Mouse (Mus musculus) megakaryocyte-erythroid progenitor cell, adult 5-6 weeks (primary cell): ENCODE data around the gene Tprkb. TPM values are rescaled to one million over a fixed set of nuclear protein-coding genes. Genes with fewer than 3 reads are reported as not detected.
A peak's percentile ranks its signal among the peaks of the same experiment; 100 is the strongest.
"Not testable (repeated sequence)": the region's sequence is repeated elsewhere in the genome, so short reads cannot be mapped to it uniquely, and the experiment has no call there.

ENCODE experiments used
- ATAC-seq: replicated peaks from 2 replicates; pipeline ENCODE4 v1.8.0; 2016; ENCODE audit warnings: mild to moderate bottlenecking, inconsistent platforms; ENCODE audit not compliant: severe bottlenecking, poor library complexity, low FRiP score, low TSS enrichment
- total RNA-seq, 2 experiments: library from RNA; stranded (forward) in 1 of 2; stranded (reverse) in 1 of 2; fragments of 200-1000, 215-1000 nt in 1 of 2; fragments of >200 nt in 1 of 2; fragmentation: Nextera tagmentation in 1 of 2; gene quantifications; 2 replicates each; pipeline ENCODE4 v1.2.3; 2014 to 2017

Gene Tprkb
- total RNA-seq, 2 experiments from 2014 or later: 38.1 to 54.2 TPM

DNA sequence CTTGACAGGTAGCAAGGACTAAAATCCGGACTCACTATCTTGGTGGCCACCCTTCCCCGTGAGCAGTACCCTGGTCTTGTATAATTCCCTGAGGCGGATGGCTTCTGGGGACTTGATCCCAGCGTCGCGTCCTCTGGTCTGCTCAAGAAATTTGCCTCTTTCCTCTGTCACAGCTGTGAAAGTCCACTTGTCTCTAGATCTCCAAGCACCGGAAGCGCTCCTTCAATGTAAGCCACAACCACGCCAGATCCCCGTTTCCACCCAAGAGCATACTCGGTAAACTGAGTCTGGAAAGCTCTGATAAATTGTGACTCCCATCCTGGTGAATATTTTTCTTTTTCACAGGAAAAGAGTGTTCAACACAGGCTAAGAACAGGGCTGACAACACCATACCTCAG is 3.5 kb downstream of the Tprkb start:
- ATAC-seq: peak; percentile 34; the same call in 1 of the 2 replicates

DNA sequence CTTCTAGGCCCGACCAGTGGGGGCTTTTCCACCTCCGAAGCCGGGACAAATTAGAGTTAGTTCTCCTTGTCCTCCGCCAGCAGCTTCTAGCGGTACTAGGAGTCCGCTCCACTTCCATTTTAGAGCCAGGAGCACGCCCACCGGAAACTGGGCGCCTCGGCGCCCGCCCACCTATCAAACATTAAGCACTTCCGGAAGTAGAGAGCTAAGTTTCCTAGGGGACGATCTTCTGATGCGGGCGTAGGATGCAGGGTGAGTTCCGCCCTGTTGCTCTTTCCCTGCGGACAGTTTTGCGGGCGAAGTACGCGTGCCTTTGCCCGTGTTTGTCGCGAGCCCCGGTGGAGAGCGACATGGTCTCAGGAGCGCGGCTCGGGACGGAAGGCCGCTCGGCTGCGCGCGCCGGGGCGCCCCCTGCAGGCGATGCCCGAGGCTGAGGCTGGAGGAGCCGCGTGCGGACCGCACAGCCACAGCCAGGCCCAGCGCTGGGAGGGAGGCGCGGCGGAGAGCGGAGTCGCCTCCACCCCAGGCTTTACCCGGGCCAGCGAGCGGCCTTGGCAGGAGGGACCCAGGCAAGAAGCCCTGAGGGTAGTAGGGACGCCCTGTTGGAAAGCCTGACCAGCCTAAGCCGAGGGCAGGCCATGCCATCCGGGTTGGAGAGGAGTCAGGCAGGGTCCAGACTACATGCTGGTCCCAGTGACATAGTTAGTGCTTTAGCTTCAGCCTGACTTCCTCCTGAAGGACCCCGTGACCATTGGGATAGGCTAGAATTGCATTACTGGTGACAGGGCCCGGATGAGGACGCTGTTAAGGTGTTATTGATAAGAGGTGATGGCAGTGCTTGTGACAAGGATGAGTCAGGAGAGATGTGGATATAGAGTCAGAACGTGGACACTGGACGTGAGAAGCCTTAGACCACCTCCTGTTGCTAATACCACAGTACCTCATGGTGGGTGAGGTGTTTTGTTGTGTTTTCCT is 4.2 kb downstream of the Tprkb start, which contains the start of gene Nat8f1:
Gene Nat8f1 (minus strand): TSS at position 149 of the 975 bp plus-strand sequence.
- ATAC-seq: peak; percentile 92

DNA sequence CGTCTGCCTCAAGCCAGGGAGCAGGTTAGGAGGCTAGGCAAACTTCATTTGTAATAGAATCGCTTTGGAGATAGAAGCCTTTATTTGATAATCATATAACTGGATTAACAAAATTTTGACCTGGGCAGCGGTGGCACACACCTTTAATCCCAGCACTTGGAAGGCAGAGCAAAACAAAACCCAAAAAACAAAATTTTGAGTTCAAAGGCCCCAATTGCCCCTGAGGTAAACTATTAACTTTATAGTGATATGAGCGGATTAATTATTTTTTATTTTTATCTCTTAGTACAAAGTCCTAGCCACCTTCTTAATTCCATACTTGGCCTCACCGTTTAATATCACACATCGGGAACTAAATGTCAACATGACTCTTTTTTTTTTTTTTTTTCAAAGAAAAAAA is 4.9 kb downstream of the Tprkb start:
- no peak for ATAC-seq

DNA sequence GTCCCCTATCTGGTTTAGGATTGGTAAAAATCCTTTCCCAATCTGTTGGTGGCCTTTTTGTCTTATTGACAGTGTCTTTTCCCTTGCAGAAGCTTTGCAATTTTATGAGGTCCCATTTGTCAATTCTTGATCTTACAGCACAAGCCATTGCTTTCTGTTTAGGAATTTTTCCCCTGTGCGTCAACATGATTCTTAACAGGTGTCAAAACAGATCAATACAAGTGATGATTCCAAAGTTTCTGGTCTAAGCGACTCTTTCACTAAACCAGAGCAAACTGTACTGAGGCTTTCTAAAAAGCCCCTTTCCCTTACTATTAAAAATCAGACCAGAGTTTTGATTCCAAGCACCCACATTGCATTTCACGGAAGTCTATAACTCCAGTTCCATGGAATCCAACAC is 6.7 kb downstream of the Tprkb start:
- not testable (repeated sequence) for ATAC-seq

DNA sequence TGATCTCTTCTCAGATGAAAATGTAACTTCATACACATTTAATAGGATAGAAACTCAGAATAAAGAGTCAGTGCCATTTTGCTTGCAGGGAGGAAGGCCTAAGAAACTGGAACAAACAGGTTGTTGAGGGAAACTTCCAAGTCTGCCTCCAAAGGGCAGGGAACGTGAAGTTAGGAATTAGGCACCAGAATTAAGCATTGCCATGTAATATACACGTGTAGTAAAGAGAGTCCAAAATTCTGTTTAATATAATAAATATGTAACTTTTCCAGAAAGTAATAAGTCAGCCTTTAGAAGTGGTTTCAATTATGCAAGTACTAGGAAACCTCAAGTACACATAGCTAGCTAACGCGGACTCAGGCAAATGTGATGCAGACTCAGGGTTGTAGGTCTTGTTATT is 7.7 kb downstream of the Tprkb start:
- no peak for ATAC-seq

DNA sequence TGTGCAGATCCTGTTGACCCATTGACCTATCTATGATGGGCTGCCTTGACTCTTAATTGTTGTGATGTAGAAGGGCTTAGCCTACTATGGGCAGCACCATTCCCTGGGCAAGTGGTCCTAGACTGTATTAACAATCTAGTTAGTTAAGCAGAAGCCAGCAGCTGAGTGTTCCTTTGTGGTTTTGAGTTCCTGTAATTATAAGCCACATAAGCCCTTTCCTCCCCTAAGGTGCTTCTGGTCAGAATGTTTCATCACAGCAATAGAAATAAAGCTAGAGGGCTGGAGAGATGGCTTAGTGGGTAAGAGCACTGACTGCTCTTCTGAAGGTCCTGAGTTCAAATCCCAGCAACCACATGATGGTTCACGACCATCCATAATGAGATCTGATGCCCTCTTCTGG is 12.0 kb downstream of the Tprkb start:
- ATAC-seq: no peak

DNA sequence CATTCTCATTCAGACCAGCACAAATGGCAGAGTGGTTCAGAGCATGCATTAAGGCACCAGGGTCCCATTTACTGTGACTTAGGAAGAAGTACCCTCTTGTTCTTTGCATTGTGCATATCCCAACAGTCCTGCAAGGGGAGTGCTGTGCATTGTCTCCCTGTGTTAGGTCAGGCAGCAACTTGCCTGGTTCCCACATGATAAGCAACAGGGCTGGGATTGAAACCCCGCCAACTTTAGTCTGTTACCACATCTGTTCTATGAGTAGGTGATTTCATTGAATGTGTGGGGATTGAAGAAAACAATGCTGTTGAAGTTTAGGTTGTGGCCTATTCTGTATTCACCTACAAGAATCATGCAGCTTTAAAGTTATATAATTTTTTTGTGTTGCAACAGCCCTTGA is 15.0 kb downstream of the Tprkb start:
- ATAC-seq: peak; percentile 95

DNA sequence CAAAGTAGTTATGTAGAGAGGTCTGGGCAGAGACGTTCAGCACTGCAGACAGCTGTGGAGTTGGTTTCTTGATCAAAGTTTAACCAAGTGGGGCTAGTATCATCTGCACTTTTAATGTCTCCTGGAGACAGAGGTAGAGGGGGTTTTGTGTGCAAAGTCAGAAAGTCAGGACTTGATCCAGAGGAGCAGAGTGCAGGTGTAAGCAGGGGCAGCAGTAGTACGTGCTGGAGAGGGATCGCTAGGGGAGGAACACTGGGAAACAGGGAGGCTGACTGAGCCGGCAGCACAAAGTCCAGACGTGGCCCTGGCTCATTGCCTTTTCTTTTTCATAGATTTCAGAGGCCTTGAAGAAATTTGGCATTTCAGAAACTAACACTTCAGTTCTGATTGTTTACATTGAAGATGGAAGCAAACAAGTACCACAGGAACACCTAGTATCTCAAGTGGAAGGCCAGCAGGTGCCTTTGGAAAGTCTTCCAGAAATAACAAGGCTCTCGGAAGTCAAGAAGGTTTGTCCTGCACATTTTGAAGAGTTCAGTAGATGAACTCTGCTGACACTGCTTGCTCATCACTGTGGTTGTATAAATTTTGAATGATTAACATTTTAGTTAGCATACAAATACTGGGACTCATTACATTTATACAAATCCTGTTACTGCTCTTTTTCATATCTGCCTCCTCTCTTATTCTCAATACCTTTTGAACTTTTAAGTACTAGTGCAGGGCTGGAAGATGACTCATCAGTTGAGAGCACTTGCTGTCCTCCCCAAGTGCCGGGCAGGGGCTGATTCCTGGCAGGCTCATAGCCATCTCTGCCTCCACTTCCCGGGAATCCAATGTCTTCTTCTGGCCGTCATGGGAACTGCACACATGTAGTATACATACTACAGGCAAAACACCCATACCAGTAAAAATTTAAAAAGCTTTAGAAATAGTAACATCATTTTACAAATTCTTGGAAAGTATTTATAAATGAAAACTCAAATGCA is 16.1 kb downstream of the Tprkb start:
- no peak for ATAC-seq

DNA sequence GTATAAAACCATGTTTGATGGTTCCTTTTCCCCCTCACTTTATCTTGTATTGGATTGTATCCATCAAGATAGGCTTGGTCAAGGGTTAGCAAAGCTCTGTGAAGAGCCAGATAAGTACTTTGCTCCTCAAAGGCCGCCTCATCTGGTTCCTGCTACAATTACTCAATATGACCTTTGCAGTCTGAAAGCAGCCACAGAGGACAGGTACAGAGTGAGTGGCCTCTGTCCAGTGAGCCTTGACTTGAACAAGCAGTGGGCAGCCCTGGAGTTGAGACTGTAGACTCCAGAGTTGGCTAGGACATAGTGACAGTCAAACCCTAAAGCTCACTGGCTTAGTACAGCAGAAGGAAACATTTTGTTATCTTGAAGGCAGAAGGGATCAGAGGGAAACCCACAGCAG is 17.6 kb downstream of the Tprkb start:
- no peak for ATAC-seq

DNA sequence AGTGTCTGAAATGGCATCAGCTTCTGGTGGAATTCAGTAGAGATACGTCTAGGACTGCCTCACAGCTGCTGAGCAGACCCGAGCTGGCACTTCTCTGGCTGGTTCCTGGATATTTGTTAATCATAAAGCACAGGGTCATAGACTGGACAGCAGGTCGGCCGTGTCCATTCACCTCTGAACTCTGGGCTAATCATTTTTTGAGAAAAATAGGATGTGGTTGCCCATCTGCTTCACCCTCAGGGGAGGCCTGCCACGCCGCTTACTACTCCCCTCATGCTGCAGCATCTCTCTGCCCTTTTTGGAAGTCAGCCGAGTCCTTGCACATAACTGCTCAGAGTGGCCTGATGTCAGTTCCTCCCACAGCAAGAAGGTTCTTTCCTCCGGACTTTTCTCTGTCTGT is 22.4 kb downstream of the Tprkb start:
- ATAC-seq: no peak

DNA sequence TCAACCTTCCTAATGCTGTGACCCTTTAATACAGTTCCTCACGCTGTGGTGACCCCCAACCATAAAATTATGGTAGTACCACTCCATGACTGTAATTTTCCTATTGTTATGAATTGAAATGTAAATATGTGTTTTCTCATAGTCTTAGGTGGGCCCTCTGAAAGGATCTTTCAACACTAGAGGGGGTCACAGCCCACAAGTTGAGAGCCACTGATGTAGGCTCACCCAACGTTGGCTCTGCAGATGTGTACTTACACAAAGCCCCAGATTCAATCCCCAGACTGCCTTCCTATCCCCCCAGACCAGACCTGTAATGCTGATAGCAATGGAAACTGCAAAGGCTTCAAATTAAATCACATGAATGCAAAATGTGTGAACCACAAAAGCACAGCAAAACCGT is 24.0 kb downstream of the Tprkb start:
- no peak for ATAC-seq

DNA sequence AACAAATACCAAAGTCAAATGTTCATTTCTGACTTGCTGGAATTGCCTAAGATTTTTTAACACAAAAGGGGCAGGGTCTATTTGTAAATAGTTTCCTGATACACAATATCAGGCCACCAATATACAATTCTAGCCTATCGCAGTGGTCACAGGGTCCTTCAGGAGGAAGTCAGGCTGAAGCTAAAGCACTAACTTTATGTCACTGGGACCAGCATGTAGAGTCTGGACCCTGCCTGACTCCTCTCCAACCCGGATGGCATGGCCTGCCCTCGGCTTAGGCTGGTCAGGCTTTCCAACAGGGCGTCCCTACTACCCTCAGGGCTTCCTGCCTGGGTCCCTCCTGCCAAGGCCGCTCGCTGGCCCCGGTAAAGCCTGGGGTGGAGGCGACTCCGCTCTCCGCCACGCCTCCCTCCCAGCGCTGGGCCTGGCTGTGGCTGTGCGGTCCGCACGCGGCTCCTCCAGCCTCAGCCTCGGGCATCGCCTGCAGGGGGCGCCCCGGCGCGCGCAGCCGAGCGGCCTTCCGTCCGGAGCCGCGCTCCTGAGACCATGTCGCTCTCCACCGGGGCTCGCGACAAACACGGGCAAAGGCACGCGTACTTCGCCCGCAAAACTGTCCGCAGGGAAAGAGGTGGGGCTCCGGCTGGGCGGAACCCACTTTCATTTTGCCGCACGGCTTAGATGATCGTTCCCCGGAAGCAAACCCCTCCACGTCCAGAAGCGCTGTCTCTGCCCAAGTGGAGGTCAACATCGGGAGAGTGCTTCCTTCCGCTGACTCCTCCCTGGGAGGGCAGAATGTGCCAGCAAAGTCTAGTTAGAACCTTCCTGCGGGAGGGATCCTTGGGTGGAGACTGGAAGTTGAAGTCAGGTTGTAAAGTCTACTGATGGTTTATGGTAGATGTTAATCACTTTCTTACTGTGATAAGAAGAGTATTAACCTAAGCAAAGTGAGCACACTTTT is 25.1 kb downstream of the Tprkb start:
- peak; percentile 96 for ATAC-seq

DNA sequence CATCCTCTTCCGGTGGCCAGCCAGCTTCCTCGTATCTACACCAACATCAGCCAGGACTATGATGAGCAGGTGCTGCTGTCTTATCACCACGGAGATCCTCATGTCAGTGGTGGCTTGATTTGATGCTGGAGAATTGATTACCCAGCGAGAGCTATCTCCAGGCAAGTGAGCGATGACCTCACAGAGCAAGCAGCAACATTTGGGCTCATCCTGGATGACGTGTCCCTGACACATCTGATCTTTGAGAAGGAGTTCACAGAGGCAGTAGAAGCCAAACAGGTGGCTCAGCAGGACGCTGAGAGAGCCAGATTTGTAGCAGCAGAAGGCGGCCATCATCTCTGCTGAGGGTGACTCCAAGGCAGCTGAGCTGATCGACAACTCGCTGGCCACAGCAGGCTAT is 27.0 kb downstream of the Tprkb start:
- ATAC-seq: no peak

DNA sequence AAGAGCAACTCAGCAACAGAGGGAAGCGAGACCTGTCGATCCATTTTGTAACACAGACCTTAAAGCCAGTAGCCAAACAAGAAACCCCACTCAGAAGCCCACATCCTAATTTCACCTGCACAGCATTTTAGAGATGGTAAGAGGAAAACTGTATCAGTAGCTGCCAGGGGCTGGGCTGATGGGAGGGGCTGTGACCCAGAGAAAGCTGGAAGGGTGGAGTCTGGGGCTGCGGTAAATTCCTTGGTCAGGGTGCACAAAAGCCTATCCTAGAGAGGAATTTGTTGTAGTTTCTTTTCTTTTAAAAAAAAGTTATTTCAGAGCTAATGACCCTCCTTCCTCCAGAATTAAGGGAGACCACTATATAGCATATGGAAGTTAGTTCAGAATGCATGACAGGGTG is 30.8 kb downstream of the Tprkb start:
- ATAC-seq: 0 out of 2 replicates have a peak, but pooled peaks have one; percentile 60

DNA sequence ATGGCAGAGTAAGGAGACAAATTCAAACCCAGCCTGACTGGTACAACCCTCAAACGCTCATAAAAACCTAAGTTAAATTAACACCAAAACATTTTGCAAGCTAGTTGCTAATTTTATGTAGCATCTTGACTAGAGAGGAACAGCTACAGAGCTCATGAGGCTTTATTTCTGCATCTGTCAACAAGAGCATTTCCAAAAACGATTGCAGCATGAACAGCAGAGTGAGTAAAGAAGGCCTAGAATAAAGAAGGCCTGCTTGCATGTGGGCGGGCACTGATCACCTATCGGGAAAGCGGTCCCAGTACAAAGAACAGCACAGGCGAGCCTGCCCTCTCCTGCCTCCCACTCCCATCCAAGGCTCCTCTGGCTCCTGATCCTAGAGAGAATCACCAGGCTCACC is 36.9 kb downstream of the Tprkb start:
- no peak for ATAC-seq

DNA sequence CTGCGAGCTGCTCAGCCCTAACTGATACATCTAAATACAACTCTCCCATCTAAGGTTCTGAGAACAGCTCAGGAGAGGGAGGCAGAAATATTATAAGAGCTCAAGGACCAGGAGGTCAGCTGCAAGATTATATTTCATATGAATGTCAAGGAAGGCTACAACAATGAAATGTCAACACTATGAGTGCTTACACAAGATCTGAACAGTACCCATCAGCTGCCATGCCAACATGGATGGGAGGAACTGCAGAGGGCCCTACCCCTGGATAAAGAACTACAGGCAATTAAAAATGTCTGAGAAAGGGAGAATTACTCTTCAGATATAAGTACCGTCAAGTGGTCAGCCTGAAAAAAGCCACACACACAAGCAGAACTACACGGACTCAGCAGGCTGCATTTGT is 45.9 kb downstream of the Tprkb start:
- no peak for ATAC-seq

DNA sequence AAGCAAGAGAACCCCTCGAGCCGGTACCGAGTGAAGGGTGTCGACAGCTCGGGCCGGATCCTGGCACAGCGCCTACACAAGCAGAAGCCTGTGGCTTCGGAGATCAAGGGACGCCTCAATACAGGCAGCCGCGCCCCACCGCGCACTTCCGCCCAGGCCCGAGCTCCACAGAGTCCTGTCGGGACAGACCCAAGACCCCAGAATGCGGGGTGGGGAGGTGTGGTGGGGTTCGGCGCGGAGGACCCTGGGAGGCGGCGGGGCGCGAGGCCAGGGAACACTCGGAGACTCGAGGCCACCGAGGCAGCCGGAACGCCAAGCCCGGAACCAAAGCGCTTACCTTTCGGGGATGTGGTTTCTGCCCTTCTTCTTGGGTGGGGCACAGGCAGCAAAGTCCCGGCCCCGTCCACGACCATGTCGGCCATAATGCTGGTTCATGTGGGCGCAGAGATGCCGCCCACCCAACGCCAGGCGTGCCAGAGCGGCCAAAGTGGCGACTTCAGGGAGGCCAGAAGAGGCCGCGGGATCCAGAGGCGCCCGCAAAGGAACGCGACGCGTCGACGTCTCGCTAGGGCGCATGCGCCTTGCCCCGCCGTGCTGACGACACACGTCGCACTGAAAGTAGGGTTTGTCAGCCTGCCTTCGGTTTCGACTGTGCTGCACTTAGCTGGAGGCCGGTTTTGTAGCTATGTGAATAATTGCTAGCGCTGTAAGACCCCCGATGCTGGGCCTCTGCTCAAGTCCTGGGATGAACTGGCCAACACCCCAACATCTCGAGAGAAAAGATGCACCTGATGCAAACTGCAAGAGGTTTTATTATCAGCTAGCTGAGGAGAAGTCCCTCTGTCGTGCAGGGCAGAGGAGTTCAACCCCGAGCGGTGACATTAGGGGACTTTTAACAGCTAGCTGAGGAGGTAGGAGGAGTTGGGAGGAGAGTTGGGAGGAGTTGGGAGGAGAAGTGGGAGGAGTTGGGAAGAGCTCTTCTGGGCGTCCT is 49.7 kb downstream of the Tprkb start, which contains the start of gene Dusp11:
Gene Dusp11 (minus strand): TSS at position 567 of the 991 bp plus-strand sequence.
- peak; percentile 93 for ATAC-seq

DNA sequence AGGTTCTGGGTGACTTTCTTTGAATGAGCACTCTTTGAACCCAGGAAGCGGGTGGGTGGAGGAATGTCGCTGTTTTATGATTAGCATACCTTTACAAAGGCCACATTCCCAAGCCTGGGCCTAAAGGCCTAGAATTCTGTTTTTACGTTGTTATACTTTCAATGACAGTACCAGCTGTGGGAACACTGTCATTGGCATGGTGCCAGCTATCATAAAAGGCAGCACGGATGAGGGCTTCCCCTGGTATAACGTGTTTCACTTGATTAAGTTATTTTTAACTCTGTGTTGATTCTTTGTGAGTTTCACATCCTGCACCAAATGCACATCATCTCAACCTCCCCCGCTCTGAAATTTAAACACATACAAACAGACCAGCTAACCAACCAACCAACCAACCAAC is 54.4 kb downstream of the Tprkb start:
- not testable (repeated sequence) for ATAC-seq
